Mouse (Mus musculus) kidney, adult 8-10 months (tissue): ENCODE data around the gene Letm1.
A peak's percentile ranks its signal among the peaks of the same experiment; 100 is the strongest.

ENCODE experiments used
- DNase-seq, 2 experiments: peaks; one replicate each; pipeline ENCODE4 v3.0.0; 2022

Gene Letm1

DNA sequence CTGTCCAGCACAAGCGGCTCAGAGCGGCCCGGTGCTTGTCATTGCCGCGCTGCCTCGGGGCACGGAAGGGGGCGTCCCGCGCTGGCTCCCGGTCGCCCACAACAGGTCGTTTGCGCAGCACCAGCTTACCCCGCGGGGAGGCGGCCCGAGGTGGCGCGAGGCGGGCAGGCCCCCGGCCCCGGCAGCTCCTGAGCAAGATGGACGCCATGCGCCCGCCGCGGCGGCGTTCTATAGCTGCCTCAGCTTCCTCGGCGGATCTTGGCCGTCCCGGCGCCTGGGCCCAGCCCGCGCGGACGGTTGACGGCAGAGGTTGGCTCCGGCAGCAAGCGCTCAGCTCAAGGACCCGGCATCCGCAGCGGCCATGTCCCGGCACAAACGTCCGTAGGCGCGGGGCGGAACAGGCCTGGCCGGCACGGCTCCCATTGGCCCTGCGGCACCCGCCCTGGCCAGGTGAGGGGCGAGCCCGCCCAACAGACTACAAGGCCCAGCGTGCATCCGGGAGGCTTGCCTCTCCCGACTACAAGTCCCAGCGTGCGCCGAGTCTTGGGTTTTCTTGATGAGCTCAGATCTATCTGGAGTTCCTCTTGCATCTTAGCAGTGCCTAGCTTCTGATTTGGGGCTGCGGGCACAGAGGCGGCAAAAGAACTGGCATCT is at the start of gene Letm1:
TSS of gene Letm1 (minus strand) at position 473 of the 654 bp plus-strand sequence.
- DNase-seq, result peak; percentile 93 to 96

DNA sequence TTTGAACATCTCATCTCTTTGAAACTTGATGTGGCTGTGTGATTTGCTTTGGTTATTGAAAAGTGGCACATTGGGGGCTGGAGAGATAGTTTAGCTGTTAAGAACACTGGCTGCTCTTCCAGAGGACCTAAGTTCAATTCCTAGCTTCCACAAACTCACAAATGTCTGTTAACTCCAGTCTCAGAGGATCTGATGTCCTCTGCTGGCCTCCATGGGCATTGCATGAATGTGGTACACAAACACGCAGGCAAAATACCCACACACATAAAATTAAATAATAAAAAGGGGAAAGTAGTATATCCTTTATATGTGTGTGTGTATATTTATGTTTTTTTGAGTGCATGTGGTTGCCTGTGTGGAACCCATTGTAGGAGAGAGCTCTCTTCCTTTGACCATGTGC is 48.2 kb upstream of the Letm1 start:
- peak in 1 of 2 experiments; percentile 17 for DNase-seq

DNA sequence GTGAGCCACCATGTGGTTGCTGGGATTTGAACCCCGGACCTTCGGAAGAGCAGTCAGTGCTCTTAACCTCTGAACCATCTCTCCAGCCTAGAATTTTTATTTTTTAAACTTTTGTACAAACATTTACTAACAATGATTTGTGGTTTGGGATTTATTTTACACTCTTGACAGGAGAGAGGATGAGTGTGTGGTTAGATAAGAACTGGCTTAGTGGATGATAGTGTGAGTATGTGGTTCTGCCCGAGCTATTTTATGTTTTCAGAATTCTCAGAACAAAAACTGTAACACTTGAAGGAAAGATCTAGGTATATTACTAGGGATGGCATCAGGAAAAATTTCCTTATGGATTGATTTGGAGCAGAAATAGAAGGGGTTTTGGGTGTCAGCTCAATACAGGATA is 47.3 kb upstream of the Letm1 start:
- DNase-seq, result no peak

DNA sequence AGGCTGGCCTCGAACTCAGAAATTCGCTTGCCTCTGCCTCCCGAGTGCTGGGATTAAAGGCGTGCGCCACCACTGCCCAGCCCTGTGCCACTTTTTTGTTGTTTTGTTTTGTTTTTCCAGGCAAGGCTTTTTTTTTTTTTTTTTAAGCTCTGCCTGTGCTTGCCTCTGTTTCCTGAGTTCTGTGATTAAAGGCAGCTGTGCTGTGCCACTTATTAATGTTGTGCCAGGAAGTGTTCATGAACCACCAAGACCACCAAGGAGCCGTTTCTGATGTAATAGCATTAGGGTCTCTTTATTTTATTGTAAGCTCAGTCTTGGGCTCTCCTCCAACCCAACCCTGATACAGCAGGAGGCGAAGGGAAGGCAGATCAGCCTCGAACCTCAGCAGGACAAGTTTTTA is 45.5 kb upstream of the Letm1 start:
- DNase-seq, result no peak

DNA sequence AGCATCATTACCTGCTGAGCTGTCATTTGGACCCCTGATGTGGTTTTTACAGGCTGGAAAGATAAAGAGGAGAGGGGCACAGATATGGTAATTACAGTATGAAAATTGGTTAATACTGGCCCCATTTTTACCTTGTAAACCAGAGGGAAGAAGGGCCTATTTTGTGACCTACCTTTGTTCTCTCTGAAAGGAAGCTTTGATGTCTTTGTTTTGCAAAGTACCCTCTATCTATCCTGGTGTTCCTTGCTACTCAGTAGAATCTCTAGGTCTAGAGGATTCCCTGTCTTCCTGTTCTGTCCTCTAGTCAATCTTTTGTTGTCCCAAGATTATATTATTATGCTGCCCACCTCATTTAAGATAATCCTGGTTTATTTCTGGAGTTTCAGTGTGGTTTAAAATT is 43.4 kb upstream of the Letm1 start:
- DNase-seq, result no peak

DNA sequence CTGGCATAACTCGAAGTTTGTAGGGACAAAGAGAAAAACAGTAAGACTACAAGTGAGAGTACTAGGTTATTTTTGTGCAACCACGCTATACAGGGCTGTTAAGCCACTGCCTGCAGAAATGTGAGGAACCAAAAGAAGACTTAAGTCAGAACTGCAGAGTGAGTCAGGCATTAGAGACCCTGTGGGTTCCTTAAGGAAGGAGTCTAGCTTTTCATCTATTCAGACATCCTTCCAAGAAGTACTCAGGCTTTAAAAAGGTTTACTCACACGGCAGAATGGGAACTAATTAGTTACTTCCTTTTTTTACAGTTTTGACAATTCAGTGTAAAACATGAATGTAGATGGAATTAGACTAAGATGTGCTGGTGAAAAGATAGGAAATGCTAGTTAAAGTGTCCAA is 39.8 kb upstream of the Letm1 start:
- no peak for DNase-seq

DNA sequence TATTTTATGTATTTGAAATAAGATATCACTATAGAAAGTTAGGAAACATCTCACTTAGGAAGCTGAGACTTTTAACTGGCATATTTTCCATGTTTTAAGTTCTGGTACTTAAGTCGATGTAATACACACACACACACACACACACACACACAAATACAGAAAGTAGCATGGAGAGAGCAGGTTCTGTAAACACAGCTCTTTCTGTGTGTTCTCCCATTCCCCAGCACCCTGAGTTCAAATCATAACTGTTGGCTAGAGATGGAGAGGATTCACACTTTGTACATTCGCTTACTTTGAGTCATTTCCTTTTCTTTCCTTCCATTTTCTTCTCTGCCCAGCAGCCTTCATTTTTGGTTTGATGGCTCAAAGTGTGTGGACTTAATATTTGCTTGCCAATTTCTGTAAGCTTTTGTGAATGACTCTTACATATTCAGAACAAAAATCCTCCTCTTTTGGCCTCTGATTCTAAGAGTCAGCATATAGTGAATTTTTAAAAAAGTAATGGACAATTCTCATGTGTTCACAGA is 39.3 kb upstream of the Letm1 start:
- DNase-seq, result no peak

DNA sequence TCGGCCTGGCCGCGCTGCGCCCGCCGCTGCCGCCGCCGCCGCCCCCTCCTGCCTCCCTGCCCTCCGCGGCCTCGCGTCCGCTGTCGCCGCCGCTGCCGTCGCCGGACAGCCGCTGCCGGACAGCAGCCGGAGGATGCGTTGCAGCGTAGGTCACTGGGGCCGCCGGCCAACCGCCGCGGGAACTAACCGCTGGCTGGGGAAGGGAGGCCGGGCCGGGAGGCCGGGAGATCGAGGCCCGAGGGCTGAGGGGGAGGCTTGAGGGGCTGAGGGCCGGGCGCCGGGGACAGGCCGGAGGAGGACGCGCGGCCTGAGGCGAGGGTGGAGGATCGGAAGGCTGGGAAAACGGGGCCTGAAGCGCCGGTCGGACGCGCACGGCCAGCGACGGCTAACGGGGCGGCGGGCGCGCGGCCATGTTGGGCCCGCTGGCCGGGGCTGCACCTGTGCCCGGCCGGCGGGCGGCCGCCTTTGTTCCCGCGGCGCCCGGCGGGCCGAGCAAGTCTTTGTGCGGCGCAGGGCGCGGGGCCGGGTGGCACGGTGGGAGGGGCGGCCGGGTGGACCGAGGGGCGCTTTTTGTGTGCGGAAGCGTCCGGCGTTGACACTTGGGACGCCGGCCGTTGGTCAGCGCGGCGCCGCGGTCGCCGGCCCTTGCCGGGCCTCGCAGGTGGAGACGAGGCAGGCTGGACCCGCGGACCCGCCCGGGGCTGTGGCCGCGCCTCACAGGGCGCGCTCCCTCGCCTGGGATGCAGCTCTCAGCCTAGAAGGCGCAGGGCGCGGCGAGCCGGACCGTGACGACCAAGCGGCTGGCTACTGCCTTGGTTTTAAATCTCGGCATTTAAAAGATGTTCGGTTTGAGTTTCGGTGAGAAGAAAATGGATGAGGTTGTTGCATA is 38.4 kb upstream of the Letm1 start:
- DNase-seq, result peak; percentile 46 to 60

DNA sequence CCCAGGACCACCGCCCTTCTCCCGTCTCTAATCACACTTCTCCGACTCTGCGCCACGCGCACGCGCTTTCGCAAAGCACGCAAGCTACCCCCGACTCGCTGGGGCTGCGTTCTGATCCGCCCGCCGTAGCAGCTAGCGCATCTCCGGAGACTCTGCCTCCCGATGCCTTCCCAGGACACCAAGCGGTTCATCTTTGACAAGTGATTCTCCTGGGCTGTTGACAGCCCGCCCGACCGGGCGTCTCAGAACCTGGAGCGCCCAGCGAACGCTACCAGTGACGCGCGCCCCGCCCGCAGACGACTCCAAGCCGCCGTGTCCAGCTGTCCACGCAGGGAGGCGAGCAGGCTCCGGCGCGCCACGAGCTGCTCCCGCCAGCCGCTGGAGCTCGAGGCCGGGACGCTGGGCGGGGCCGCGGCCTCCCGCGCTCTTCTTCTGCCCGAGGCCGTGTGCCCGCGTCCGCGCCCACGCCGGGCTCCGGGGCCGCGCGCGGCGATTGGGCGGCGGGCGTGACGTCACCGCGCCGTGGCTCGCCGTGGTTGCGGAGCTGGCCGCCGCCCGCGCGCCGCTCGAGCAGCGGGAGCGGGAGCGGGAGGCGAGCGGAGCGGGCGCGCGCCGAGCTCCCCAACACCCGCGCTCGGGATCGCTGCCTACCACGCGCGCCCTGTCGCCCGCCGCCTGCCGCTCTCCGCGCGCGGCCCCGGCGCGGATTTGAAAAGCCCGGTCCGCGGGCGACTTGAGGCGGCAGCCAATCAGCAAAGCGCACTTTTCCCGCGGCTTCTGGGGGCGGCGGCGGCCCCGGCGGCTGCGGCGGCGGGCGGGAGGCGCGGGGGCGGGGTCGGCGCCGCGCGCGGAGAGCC is 37.5 kb upstream of the Letm1 start, which contains the start of gene Nsd2:
TSS of gene Nsd2 (plus strand) at position 850 of the 857 bp plus-strand sequence.
- DNase-seq, result peak; percentile 81 to 83

DNA sequence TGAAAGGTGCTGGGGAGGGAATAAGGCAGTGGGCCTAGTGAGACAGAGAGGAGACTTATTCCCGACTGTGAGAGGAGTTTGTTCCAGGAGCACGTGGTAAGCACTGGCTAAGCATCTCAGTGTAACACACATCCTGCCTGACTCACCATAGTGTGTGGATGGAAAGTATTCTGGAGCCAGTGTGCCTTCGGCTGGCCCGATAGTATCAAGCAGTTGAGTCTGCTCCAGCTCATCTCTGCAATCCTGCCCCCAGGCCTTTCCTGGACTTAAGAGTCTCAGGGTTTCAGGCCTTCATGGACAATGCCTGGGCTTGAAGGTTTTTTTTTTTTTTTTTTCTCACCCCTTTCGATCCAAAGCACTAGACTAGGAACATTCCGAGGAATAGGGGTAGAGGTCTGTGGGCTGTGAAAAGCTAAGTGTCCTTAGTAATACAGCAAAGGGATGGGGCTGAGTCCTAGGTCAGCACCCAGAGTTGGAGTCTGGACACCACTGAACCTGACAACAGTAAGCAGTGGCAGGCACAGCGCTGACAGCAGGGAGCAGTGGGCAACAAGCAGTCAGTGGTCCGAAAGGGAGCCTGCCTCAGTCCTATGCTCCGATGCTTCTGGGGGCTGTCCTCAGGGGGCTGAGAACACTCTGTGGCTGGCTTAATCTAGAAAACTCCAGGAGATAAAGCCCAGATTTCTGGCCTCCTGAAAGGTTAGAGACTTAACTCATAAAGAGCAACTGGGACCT is 36.7 kb upstream of the Letm1 start:
- DNase-seq, result peak in 1 of 2 experiments; percentile 2

DNA sequence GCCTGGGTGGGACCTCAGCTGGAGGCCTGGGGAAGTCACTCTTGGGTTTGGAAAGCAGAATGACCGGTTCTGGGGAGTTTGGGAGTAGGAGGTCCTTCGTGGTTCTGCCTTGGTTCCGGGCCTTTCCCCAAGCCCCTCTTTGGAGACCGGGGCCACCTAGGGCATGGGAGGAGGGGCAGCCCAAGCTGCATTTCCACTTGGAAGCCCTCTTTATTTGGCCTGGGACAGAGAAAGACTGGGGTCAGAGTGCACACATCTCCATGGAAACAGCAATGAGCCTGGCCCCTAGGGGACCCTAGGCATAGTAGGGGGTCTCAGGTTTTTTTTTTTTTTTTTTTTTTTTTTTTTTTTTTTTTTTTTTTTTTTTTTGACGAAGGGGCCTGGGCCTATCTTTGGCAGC is 35.5 kb upstream of the Letm1 start:
- no peak for DNase-seq

DNA sequence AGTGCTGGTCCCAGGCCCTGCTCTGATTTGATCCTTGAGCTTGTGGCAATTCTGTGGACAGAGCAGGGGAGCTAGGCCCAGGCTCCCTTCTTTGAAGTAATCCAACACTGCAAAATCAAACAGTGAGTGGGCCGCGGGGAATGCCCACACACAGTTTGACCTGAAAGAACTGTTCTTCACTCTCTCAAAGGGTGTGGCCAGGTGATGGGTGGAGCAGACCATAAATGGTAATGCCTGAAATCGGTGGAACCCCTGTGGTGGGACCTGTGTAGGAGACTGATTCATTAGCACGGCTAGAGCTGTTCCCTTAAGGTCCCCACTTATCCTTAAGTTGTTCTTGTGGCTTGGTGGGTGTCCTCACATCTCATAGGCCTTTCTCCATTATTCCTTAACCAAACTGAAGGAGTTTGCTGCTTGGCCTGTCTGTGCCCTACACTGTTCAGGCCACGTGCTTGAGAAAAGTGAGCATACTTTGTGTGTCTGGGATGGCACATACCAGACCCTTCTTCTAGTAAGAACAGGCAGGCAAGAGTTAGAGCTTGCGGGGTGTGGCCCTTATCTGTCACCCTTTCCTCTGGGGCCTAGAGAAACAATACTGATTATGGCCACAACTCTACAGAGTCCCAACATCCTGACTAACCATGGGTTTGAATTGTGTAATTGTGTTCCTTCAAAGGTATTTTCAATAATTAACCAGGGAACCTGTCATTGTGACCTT is 33.5 kb upstream of the Letm1 start:
- no peak for DNase-seq

DNA sequence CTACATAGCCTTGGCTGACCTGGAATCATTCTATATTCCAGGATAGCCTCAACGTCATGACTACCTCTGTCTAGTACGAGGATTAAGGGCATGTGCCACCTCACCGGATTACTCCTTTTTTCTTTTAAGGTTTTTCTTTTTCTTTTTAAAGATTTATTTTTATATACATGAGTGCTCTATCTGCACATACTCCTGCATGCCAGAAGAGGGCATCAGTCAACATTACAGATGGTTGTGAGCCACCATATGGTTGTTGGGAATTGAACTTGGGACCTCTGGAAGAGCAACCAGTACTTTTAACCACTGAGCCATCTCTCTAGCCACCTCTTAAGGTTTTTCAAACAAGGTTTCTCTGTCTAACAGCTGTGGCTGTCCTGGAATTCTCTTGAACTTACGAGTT is 28.9 kb upstream of the Letm1 start:
- DNase-seq, result no peak

DNA sequence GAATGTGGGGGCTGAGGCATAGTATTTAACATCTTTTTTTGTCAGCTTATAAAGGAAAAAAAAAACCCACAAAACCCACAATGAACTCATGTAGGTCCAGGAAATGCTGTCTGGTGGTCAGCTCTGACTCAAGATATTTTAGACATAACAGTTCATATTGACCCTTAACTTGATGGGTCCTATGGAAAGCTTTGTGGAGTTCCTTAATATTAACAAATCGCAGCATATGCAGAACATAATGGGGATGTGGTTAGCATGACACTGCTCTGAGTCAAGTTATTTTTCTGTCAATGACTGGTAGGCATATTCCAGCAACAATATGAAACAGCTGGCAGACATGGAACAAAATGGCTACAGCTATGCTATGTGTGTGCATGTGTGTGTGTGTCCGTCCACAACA is 20.7 kb upstream of the Letm1 start:
- DNase-seq, result no peak

DNA sequence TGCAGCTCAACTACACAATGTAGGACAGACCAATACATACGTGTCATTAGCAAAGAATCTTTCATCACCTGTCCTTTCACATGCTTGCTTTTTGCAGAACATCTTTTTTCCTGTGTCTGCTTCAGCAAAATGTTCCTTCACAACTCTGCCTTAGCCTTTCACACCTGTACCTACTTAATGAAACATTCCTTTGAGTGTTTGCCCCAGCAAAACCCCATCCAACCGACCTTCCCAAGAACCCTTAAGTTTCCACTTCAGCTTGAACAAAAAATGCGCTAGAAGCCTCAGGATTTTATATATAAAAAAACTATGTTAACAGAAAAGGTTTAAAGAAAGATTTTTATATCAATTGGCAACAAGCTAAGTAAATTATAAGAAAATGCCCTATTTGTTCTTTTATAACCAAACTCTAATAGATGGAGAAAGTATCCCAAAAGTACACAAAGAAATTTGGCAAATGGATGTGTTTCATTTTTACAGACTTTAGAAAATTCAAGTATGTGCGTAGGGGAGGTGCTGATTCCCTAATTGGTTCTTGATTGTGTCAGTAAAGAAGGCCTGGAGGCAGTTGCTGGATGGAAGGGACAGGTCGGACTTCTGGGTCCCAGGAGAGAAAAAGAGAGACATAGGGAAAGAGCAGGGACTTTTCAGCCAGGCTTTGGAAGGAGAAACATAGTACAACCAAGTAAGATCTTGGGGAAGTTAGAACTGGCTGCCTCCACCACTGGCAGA is 9.5 kb upstream of the Letm1 start:
- no peak for DNase-seq

DNA sequence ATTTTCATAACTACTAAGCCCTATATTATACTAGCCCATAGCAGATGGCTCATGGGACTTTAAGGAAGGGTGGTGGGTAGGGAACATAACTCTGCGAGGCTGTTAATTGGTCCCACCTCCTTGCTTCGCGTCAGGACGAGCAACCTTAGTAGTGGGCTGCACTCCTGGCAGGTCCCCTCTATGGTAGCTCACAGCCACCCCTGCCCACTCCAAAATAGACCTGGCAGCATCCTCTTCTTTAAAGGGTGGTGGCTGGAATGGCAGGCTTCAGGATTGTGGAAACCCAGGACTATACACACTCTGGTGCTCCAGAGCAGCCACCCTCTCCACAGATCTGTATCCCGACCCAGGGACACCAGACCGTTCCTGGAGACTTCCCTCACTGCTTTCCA is 378 bp upstream of the Letm1 start:
- DNase-seq, result no peak

DNA sequence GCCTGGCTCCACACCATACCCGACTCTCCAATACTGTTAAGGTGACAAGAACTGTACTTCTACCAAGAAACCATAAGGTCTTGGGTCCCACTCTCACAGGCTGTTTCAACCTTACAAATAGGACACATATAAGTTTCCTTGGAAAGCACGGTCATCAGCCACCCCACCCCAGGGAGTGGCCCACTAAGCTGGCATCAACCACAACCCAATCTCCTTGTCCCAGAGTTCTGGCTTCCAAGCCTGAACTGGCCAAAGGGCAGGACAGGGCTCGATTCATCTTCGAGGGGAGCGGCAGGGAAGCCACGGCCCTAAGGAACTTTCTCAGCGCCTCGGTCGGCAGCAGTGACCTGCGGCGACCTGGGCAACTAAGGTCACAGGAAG is 663 bp downstream of the Letm1 start:
- DNase-seq, result no peak

DNA sequence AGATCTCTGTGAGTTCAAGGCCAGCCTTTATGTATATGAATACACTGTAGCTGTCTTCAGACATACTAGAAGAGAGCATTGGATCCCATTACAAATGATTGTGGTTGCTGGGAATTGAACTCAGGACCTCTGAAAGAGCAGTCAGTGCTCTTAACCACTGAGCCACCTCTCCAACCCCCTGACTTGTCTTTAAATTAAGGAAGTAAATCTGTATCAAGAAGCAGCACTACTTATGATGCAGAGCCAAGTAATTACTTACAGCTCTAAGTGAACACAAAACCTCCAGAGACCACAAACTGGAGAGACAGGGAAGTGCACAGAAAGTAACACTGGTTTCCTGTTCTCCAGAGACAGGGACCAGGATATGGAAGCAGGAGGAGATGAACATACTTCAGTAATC is 5.4 kb downstream of the Letm1 start:
- DNase-seq, result no peak

DNA sequence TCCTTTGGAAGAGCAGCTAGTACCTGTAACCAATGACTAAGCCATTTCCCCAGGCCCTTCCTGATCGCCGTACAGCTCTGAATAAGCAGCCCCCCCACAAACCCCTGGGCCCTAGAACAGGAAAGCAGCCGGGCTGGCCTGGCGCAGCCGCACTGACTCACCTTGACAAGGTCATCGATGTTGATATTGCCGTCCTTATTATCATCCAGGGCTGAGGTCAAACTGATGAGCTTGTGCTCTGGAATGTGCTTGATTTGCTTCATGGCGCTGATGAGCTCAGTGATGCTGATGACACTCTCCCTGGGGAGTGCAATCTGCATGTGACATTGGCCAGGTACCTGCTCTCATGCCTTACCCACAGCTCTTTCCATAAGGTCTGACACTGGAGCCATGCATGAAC is 39.1 kb downstream of the Letm1 start:
- DNase-seq, result no peak

DNA sequence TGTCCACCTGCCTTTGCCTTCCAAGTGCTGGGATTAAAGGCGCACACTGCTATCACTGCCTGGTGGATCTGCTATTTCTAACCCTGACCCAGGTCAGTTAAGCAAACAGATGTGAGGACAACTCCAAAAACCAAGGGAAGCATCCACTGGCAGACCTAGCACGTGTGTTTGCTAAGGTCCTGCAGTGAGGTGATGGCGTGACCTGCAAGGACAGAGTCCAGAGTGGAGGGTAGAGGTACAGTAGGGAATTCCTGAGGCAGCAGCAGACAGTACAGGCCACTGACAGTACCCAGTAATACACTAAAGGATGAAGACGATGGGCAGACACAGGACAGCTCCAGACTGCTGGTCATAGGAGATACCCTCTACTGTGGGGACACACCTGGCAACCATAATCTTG is 42.1 kb downstream of the Letm1 start:
- DNase-seq, result no peak

DNA sequence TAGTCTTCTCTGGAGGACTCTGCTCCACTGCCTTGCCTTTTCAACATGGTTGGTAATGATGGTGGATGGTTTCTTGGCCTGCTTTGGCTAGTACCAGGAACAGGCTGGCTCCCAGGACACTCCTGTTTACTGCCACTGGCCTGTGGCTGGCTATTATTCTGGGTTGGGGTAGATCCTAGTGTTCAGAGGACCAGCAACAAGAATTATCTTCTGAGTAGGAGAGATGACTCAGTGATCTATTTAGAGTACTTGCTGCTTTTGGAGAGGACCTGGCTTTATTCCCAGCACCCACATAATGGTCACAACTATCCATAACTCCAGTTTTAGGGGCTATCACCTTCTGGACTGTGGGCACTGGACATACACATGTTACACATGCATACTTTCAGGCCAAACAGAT is 44.3 kb downstream of the Letm1 start:
- DNase-seq, result no peak
